Mouse (Mus musculus) neural tube, embryonic 14.5 days (tissue): ENCODE measurements around the gene Cfap100. TPM values are rescaled to one million over a fixed set of nuclear protein-coding genes. Genes with fewer than 3 reads are reported as not detected.

Experiments used
- ATAC-seq: fragments of 200-750 bp; cut with Nextera tagmentation; 2 replicates; pipeline ENCODE4 v1.8.0; 2017; ENCODE audit warnings: low read depth, mild to moderate bottlenecking, moderate TSS enrichment, moderate library complexity
- H3K27ac ChIP-seq: fragments of 300-500 bp; sonication (generic); 2 replicates; pipeline ENCODE4 v1.5.1; 2014; ENCODE audit warnings: low read depth, mild to moderate bottlenecking, control low read depth, low read length, moderate library complexity, mixed read lengths
- H3K27me3 ChIP-seq: fragments of 300-500 bp; sonication (generic); 2 replicates; pipeline ENCODE4 v1.6.1; 2014; ENCODE audit warnings: low read length; ENCODE audit not compliant: control insufficient read depth, insufficient read depth
- H3K36me3 ChIP-seq: fragments of 300-500 bp; sonication (generic); 2 replicates; pipeline ENCODE4 v1.6.1; 2014; ENCODE audit warnings: low read length, mixed read lengths; ENCODE audit not compliant: control insufficient read depth, insufficient read depth
- H3K4me1 ChIP-seq: fragments of 300-500 bp; sonication (generic); 2 replicates; pipeline ENCODE4 v1.6.1; 2014; ENCODE audit warnings: low read length; ENCODE audit not compliant: control insufficient read depth, insufficient read depth
- H3K4me2 ChIP-seq: fragments of 300-500 bp; sonication (generic); 2 replicates; pipeline ENCODE4 v1.6.1; 2014; ENCODE audit warnings: mild to moderate bottlenecking, low read depth, low read length, control low read depth
- H3K4me3 ChIP-seq: fragments of 300-500 bp; sonication (generic); 2 replicates; pipeline ENCODE4 v1.5.1; 2014; ENCODE audit warnings: low read depth, low read length, control low read depth, mixed read lengths
- H3K9ac ChIP-seq: fragments of 300-500 bp; sonication (generic); replicated peaks from 2 replicates; pipeline ENCODE4 v1.6.1; 2014; ENCODE audit warnings: low read depth, mild to moderate bottlenecking, control low read depth, low read length, mixed read lengths
- H3K9me3 ChIP-seq: fragments of 300-500 bp; sonication (generic); 2 replicates; pipeline ENCODE4 v1.6.1; 2016; ENCODE audit warnings: low read length; ENCODE audit not compliant: control insufficient read depth
- WGBS: fragments of 180-500 bp; shearing (Covaris S2); extraction: QIAGEN DNeasy Blood & Tissue Kit; methylation state at CpG from one replicate; pipeline ENCODE4 v1.1.7; 2014; 5-methylcytosine and 5-hydroxymethylcytosine counted together
- polyA plus RNA-seq: library from polyadenylated mRNA; unstranded; fragments of >200 nt; fragmentation: Nextera tagmentation; extraction: Ambion mirVana; gene quantifications from 2 replicates; pipeline ENCODE4 v1.2.1, GENCODE M21; 2014

The Cfap100 gene
- polyA plus RNA-seq, 1 experiment from 2014 or later: 8.5 TPM

DNA sequence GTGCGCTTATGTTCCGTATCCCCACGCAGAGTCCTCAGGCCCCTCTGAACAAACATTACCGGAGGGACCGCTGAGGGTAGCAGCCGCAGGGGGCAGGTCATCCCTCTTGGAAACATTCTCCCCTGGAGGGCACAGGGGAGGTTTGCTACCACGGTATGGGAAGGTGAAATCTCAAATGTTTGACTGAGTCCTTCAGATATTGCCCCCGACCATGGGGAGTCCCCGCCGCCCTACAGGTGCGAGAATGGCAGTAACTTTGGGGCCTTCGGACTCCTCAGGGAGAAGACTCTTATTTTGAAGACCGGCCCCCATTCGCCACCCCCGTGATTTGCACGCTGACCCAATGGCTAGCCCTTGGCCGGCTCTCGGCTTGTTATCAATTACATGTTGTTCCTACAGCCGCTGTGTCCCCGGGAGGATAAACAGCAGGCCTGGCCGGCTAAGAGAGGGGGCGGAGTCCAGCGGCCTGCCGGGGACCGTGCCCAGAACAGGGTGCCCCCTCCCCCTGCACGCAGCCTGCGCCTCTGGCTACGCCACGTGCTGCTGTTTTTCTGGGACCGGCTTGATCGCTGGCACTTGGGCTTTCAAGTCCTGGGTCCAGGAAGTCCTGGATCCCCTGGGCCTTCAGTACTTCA is 34.7 kb upstream of the Cfap100 start:
- H3K27me3 ChIP-seq: peaks cover 12% of the 10 kb centered on the region
- peak overlapping the region; percentile 68 for H3K4me3 ChIP-seq
- H3K4me1 ChIP-seq: peaks cover 9% of the 10 kb centered on the region; the same call in 1 of the 2 replicates
- H3K9ac ChIP-seq: peak overlapping the region; percentile 70
- under 1% methylated on average over 31 of the region's 31 CpGs for WGBS
- H3K9me3 ChIP-seq: no peaks in the 10 kb centered on the region
- peak; percentile 69 for ATAC-seq
- peak overlapping the region; percentile 100 for H3K4me2 ChIP-seq
- no peaks in the 10 kb centered on the region for H3K36me3 ChIP-seq
- H3K27ac ChIP-seq: peak overlapping the region; percentile 69

DNA sequence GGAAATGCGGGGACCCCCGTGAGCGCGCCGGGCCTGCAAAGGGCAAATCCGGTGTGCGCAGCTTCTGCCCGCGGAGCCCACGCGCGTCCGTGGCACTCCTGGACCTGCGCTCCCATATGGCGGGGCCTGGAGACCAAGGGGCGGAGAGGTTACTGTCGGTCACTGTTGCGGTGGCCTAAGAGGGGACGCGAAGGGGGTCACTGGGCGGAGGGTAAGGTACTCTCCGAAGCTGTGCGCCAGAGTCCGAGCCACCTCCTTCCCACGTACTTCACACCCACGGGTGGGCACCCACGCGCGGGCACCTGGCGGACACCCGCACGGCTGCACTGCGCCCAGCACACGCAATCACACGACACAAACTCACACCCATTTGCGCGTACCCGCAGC is 34.2 kb upstream of the Cfap100 start:
- H3K27me3 ChIP-seq: peaks cover 12% of the 10 kb centered on the region

DNA sequence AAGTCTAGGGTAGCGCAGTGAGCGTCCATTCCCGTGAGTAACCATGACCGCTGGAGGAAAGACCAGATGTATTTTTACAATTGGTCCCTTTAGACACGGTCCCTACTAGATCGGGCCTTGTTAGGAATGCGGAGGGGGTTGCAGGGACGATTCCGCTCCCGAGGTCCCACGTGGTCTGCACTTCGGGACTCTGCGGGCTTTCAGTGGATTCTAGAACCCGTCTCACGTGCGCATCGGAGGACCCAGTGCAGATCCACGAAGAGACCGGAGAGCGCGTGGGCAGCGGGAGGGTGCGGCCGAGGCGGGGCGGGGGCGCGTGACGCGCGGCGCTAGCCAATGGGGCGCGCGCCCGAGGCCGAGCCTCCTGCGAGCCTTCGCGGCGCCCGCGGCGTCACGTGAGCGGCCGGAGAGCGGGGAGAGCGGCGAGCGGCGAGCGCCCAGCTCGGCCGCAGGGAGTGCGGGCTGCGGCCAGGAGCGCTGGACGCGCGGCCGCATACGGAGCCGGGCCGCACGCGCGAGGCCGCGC is 33.6 kb upstream of the Cfap100 start, which contains the start of gene Klf15:
Gene Klf15 (plus strand): TSS at position 396 of the 526 bp plus-strand sequence.
- WGBS: under 1% methylated on average over 44 of the region's 70 CpGs

More for the DNA sequence above, 34.2 kb upstream of the Cfap100 start:
- under 1% methylated on average over 35 of the region's 38 CpGs for WGBS
- peak overlapping the region; percentile 68 for H3K4me3 ChIP-seq
- H3K36me3 ChIP-seq: no peaks in the 10 kb centered on the region
- no peaks in the 10 kb centered on the region for H3K9me3 ChIP-seq
- H3K4me2 ChIP-seq: peak overlapping the region; percentile 100
- peak; percentile 49 for ATAC-seq
- peak overlapping the region; percentile 69 for H3K27ac ChIP-seq
- peak overlapping the region; percentile 70 for H3K9ac ChIP-seq
- H3K4me1 ChIP-seq: peaks cover 9% of the 10 kb centered on the region; the same call in 1 of the 2 replicates

DNA sequence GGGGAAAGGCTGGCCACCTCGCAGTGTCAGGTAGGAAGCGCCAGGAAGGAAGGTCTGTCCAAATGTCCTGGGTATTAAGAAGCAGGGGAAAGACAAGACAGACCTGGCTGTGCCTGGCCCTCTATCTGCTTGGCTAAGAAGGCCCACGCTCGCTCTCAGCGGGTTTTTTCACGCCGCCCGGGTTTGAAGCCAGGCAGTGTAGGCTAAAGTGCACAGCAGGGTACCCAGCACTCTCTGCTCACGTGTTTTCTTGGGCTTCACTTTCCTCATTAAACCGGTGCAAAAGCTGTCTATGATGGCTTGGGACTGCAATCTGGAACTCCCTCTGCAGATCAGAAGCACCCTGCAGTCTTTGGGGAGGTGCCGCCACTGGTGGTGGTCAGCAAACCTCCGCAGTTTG is 33.2 kb upstream of the Cfap100 start:
- H3K4me3 ChIP-seq: peak overlapping the region; percentile 68
- no peak overlapping the region for H3K9ac ChIP-seq
- H3K4me2 ChIP-seq: peak overlapping the region; percentile 100
- H3K27me3 ChIP-seq: peaks cover 12% of the 10 kb centered on the region
- H3K9me3 ChIP-seq: no peaks in the 10 kb centered on the region
- H3K36me3 ChIP-seq: no peaks in the 10 kb centered on the region
- no peak overlapping the region for H3K27ac ChIP-seq
- peaks cover 9% of the 10 kb centered on the region; the same call in 1 of the 2 replicates for H3K4me1 ChIP-seq
- WGBS: 6% methylated on average over 12 of the region's 12 CpGs
- peak; percentile 8; the same call in 1 of the 2 replicates for ATAC-seq

More for the DNA sequence above, 33.6 kb upstream of the Cfap100 start, which contains the start of gene Klf15:
- ATAC-seq: peak; percentile 78
- H3K27me3 ChIP-seq: peaks cover 12% of the 10 kb centered on the region
- H3K27ac ChIP-seq: peak within 1 kb of the TSS; percentile 69
- H3K4me3 ChIP-seq: peak within 1 kb of the TSS; percentile 68
- no peaks in the 10 kb centered on the region for H3K36me3 ChIP-seq
- peaks cover 9% of the 10 kb centered on the region; the same call in 1 of the 2 replicates for H3K4me1 ChIP-seq
- H3K9me3 ChIP-seq: no peaks in the 10 kb centered on the region
- peak within 1 kb of the TSS; percentile 70 for H3K9ac ChIP-seq
- peak within 1 kb of the TSS; percentile 100 for H3K4me2 ChIP-seq

DNA sequence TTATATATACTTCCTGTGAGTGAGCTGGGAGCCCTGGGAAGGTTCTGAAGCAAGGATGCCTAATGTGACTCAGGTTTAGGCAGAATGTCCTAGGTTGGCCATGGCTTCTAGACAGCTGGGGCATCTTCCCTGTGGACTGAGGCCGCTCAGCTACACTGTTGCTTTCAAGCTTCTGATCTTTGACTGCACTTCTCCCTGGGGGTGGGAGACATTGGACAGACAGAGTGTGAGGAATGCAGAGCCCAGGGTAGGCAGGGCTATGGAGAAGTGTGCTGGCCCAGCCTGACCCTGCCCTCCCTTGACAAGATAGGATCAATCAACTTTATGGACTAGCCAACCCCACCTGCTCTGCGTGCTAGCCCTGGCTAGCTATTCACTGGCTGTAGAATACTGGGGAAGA is 32.6 kb upstream of the Cfap100 start:
- Histone ChIP-seq H3K4me3 (no peak overlapping the region), H3K9ac (no peak overlapping the region), H3K4me2 (no peak overlapping the region), H3K27me3 (peaks cover 12% of the 10 kb centered on the region), H3K4me1 (peaks cover 9% of the 10 kb centered on the region; the same call in 1 of the 2 replicates), H3K36me3 (no peaks in the 10 kb centered on the region), H3K27ac (no peak overlapping the region), H3K9me3 (no peaks in the 10 kb centered on the region)
- no peak for ATAC-seq
- 35% methylated on average over 2 of the region's 2 CpGs for WGBS

DNA sequence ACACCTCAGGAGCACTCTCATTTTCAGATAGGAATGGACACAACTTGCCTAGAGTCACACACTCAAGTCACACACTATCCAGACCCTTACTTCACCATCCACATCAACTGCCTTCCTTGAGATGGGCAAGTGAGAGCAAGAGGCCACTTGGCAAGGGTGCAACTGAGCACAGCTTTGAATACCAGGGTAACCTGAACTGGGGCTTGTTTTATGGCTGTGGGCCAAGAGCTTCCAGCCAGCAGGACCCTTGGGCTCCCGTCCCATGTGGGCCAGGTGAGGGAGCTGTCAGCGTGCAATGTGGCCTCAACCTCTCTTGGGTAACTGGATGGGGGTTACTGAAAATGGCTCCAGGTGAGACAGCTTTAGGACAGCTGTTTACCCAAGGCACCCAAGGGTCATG is 28.8 kb upstream of the Cfap100 start:
- no peak overlapping the region for H3K4me2 ChIP-seq
- no peak overlapping the region for H3K9ac ChIP-seq
- H3K4me1 ChIP-seq: 0 out of 2 replicates have a peak, but pooled peaks cover 3% of the 10 kb centered on the region
- no peaks in the 10 kb centered on the region for H3K9me3 ChIP-seq
- H3K4me3 ChIP-seq: no peak overlapping the region
- ATAC-seq: no peak
- no peak overlapping the region for H3K27ac ChIP-seq
- no peaks in the 10 kb centered on the region for H3K36me3 ChIP-seq
- peaks cover 8% of the 10 kb centered on the region for H3K27me3 ChIP-seq
- WGBS: 85% methylated on average over 2 of the region's 2 CpGs

DNA sequence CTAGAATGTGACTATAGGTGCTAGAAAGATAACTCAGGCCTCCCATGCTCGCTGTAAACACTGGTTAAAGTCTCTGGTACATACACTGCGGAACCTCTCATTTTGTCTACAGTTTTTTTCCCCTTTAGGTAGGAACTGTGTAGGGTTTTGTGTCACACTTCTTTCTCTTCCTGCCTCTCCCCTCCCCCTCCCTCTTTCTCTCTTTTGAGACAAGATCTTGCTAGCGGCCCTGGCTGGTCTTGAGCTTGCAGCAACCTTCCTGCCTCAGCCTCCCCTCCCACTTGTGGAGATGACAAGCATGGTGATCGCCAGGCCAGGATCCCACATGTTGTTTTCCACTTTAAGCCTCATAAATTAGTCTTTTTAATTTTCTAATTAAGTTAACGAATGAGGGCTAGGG is 25.2 kb upstream of the Cfap100 start:
- Histone ChIP-seq H3K4me1 (no peaks in the 10 kb centered on the region), H3K36me3 (no peaks in the 10 kb centered on the region), H3K27ac (no peak overlapping the region), H3K9me3 (no peaks in the 10 kb centered on the region), H3K4me2 (no peak overlapping the region), H3K27me3 (no peaks in the 10 kb centered on the region), H3K4me3 (no peak overlapping the region), H3K9ac (no peak overlapping the region)
- WGBS: 82% methylated on average over 5 of the region's 5 CpGs
- no peak for ATAC-seq

DNA sequence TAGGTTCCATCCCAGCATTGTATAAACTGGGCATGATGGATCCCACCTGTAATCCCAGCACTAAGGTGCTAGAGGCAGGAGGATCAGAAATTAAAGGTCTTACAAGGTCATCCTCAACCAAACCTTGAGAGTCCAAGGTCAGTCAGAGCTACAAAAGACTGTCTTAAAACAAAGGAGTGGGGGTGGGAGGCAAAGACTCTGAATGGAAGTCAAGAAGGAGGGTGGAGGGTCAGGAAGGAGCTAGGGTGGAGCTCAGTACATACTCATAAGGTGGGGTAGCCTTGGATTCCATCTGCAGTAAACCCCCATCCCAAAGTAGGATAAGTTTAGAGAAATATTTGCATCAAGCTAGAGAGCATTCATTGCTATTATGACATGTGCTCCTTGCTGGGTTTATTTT is 24.0 kb upstream of the Cfap100 start:
- Histone ChIP-seq H3K27me3 (no peaks in the 10 kb centered on the region), H3K4me1 (no peaks in the 10 kb centered on the region; the same call in 1 of the 2 replicates), H3K9ac (no peak overlapping the region), H3K4me2 (no peak overlapping the region), H3K36me3 (no peaks in the 10 kb centered on the region), H3K4me3 (no peak overlapping the region), H3K9me3 (no peaks in the 10 kb centered on the region), H3K27ac (no peak overlapping the region)
- no peak for ATAC-seq

DNA sequence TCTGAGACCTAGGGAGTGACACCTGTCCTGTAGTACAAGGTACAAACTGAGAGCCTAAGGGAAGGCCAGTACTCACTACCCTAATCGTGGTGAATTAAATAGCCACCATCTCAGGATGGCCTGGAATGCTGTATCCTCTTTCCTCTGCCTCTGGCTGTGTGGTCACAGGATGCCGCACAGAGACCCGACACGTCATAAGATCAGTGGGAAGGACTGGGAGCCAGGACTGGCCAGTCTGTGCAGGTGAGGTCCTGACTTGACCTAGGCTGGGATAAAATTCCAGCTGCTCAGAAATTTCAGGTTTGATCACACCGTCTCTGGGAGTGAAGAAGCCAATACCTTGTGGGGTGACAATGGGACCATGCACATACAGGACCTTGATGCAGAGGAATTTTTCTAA is 22.9 kb upstream of the Cfap100 start:
- H3K27ac ChIP-seq: no peak overlapping the region
- whole genome bisulfite sequencing: 89% methylated on average over 5 of the region's 5 CpGs
- no peak overlapping the region for H3K9ac ChIP-seq
- no peaks in the 10 kb centered on the region for H3K27me3 ChIP-seq
- no peaks in the 10 kb centered on the region for H3K9me3 ChIP-seq
- peaks cover 4% of the 10 kb centered on the region; the same call in 1 of the 2 replicates for H3K4me1 ChIP-seq
- H3K4me2 ChIP-seq: no peak overlapping the region
- no peak overlapping the region for H3K4me3 ChIP-seq
- H3K36me3 ChIP-seq: no peaks in the 10 kb centered on the region
- ATAC-seq: no peak
